ENCODE assay signal across 19 mouse cellular contexts in the genomic region with DNA sequence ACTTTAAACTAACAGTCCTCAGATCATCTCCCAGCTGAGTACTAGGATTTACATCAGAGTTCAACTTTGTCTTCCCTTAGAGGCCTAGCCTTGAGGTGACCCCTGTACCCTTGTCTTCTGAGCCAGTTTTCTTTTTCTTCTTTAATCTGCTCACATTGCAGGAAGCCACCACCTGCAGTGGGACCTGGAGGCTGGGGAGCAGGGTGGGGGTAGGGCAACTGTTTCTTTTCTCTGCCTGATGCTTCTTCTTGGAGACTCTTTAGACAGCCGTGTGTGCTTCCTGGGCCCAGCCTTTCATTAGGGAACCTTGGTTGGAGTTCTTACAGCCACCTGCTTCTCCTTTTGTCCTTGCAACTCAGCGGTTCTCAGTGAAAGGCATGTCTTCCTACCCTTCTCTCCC. TPM values are rescaled to one million over a fixed set of nuclear protein-coding genes. Genes with fewer than 3 reads are reported as not detected.
"Had no signal": no experiment of that assay in that cellular context is flagged by ENCODE, and none has a peak within 500 bp of the region (broad histone marks: within the 10 kb centered on the region; RNA-seq: fewer than 3 reads in every experiment).

No protein-coding gene starts in this region.

- H3K4me3 ChIP-seq: limb, embryonic 12.5 days; limb, embryonic 15.5 days; lung, embryonic 15.5 days; megakaryocyte, embryonic 14.5 days; midbrain, embryonic 10.5 days had no signal

- ATAC-seq: liver, postnatal 0 days had no signal

- DNase-seq: kidney, adult 18-20 months; kidney, adult 9 months; kidney, postnatal 14 days; kidney, postnatal 4 days; left cerebral cortex, postnatal 4 days; liver, postnatal 0 days; lung, postnatal 10 days; lung, postnatal 36 days; midbrain, embryonic 14.5 days had no signal

- H3K27me3 ChIP-seq: limb, embryonic 15.5 days; lung, embryonic 15.5 days had no signal

- H3K4me2 ChIP-seq: limb, embryonic 12.5 days; limb, embryonic 15.5 days; liver, embryonic 11.5 days; lung, embryonic 15.5 days had no signal

- H3K27ac ChIP-seq: limb, embryonic 12.5 days; limb, embryonic 15.5 days; liver, embryonic 14.5 days; lung, embryonic 15.5 days; midbrain, embryonic 10.5 days; stomach, postnatal 0 days had no signal

- H3K36me3 ChIP-seq: limb, embryonic 12.5 days; limb, embryonic 15.5 days; lung, embryonic 15.5 days; midbrain, embryonic 10.5 days had no signal

- H3K4me1 ChIP-seq: lung, embryonic 15.5 days; megakaryocyte, embryonic 14.5 days had no signal

- H3K9ac ChIP-seq: limb, embryonic 12.5 days; limb, embryonic 15.5 days; liver, embryonic 14.5 days; liver, postnatal 0 days; lung, embryonic 15.5 days had no signal

- H3K9me3 ChIP-seq: limb, embryonic 12.5 days; limb, embryonic 15.5 days; lung, embryonic 15.5 days; midbrain, embryonic 10.5 days had no signal

RNA-seq across cellular contexts. Expression of gene Gm4792, which starts 57.2 kb away (rescaled TPM):
- polyA plus RNA-seq: kidney, embryonic 16.5 days; limb, embryonic 12.5 days; limb, embryonic 15.5 days; liver, embryonic 11.5 days; liver, embryonic 14.5 days; liver, postnatal 0 days; lung, embryonic 15.5 days; midbrain, embryonic 10.5 days; stomach, embryonic 14.5 days had no signal
